Mouse (Mus musculus): Measurements from ENCODE around the gene Slc25a1. TPM values are rescaled to one million over a fixed set of nuclear protein-coding genes. Genes with fewer than 3 reads are reported as not detected.
A peak's percentile ranks its signal among the peaks of the same experiment; 100 is the strongest.
"Not testable (repeated sequence)": the region's sequence is repeated elsewhere in the genome, so short reads cannot be mapped to it uniquely, and the experiment has no call there.

The Slc25a1 gene
- 10 to 100 TPM; 78.3 to 87.2 TPM for total RNA-seq (2021)
- long read RNA-seq, transcript Slc25a1-201 (9 exons, 1,666 nt) = major isoform, 74 of 110 reads
- long read RNA-seq, partial matches to known transcripts = 20 of 110 reads
- long read RNA-seq, other reads (novel, unspliced or antisense) = 16 of 110 reads

DNA sequence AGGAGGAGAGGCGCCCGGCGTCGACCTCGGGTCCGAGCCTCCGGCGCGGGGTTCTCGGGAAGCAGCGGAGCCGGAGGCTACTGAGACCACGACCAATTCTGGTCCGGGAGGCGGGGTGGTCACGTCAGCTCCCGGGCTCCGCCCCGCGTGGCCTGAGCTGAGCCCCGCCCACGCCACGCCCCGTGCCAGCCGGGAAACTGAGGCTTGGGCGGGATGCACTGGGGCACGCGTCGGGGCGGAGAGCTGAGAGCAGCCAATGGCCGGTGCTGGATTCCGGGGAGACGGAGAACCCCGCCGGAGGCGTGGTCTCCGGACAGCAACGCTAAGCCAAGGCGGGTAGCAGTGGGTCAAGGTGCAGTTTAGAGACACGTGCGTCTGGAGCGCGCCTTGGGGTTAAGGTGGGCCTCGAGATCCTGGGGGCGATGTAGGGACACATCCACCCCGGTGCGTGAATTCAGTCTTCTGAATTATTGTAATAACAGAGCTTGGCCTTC lies at the start of gene Slc25a1:
Slc25a1 (minus strand) TSS at position 133 of the 494 bp plus-strand sequence.
- DNase-seq (ENCODE audit: low spot score in 2 of 2) = peak; percentile 75 to 86

DNA sequence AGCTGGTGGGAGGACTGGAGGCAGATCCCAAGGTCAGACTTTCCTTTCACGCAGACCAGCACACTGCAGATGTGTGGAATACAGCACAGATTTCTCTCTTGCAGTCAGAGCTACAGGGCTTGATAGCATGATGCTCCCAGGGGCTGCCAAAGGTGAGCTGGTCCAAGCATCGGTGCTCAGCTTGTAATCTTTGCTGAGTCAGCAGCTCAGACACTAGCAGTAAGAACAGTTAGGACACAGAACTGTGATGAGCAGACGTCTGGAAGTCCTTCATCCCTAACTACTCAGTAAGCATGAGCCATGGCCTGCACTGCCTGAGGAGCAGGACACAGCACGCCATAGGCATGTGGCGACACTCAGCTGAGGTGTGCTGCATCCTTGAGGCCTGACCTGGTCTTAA lies 43.8 kb upstream of the Slc25a1 start:
- DNase-seq (ENCODE audit: low spot score in 2 of 2) = no peak

DNA sequence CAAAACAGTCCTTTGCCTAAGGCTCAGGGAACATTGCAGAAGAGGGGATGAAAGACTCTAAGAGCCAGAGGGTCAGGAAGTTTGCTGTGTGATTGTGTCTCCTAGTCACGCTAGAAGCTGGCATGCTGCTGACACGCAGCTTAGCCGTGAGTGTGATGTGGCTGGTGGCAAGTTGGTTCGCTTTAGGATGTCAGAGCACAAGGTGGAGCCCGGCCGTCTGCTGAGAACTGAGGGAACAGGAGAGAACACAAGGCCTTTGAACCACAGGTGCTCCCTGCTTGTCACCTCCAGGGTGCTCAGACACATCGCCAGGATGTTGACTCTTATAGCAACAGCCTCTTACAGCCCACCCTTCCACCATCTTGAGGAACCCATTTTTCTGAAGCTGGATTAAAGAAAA lies 34.1 kb upstream of the Slc25a1 start:
- no peak for DNase-seq (ENCODE audit: low spot score in 2 of 2)

DNA sequence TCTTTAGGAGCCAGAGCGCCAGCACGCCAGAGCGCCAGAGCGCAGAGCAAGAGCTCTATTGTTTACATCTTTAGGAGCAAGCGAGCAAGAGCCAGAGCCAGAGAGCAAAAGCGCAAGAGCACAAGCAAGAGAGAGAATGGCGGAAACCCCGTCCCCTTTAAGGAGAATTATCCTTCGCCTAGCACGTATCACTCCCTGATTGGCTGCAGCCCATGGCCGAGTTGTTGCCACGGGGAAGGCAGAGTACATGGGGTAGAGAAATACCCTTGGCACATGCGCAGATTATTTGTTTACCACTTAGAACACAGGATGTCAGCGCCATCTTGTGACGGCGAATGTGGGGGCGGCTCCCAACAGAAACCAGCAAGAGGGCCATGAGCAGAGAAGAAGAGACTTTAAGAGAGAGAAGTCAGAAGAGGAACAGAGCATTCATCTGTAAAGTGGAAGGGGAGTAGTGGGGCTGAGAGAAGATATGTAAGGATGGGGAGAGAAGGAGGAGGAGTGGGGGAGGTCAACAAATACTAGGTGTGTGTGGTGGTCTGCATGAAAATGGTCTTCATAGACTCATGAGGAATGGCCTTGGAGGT lies 28.1 kb upstream of the Slc25a1 start:
- DNase-seq (ENCODE audit: low spot score in 2 of 2) = not testable (repeated sequence)

DNA sequence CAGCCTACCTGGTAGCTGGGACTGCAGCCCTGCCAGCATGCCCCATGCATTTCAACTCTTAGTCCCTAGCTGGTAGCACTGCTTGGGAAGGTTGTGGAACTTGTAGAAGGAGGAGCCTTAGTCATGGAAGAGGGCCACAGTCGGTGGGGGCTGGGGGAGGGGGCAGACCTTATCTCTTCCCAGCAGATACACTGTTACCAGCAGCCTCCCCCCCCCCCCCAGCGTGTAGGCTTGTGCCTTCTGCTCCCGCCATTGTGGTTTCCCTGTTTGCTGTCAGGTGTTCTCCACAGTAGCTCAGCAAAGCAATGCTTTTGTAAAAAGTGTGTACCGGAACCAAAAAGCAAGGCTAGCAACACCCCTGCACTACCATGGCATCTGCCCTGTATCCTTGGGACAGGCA lies 23.6 kb upstream of the Slc25a1 start:
- no peak for DNase-seq (ENCODE audit: low spot score in 2 of 2)

DNA sequence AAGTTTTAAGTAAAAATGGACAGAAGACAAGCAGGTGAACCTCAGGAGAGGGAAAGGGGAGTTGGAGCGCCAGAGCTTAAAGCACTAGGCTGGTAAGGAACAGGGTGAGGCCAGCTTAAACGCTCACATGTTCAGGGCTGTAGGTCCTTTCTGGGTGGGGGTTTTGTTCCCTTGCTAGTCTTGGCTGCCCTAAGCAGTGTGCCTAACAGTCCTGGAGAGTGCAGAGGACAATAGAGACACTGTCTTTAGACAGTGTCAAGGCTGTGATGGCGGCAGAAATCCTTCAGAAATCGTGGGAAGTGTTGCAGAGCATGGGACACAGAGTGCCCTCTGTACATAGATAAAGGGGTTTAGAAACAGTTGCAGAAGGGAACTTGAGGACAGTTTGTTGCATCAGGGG lies 22.0 kb upstream of the Slc25a1 start:
- no peak for DNase-seq (ENCODE audit: low spot score in 2 of 2)

DNA sequence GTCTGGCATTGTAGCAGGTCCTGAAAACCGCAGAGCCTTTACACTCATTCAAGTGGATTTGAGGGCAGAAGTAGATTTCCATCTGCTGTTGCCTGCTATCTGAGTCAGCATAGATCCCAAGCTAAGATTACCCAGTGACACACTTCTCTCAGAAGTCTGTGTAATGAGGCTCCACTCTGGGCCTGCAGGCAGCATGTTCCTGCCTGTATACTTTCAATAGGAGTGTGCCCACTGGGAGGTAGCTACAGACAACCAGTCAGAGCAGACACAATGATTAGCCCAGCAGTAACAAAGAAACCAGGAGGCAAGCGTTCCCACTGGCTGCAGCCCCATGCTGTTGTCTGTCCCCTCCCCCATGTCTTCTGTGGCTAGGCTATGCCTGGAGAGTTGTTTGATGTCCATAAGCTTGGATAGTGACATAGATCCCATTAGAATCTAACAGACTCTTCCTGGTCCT lies 21.4 kb upstream of the Slc25a1 start:
- DNase-seq (ENCODE audit: low spot score in 2 of 2) = no peak

DNA sequence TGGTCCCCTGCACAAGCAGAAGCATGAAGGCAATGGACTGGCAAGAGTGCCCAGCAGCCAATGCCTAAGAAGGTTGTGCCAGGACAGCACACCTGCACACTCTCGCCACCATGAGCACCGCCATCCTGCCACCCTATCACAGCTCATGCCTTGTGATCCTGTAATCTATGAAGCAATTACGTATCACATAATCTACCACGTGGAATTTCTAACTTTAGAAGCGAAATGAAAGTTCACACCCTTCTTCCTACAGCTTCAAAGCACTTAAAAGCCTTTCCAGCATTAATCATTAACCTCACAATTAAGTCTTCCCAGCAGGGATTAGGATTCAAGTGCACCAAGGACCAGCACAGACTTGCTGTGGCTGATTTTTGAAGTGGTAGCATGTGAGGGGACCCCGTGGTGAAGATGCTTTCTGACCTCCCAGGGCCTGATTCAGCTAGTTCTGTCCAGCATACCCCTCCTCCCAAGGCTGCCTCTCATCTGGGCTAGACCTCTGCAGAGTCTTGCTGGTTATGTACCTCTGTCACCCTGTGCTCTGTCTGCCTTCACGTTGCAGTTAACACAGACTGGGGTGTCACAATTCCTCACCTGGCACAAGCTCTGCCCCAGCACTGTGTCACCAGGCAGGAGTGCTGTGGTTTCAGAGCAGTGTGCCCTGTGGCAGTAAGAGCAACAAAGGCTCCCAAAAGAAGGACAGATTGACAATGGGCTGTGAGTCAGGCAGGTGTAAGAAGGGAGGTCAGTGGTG lies 17.2 kb upstream of the Slc25a1 start:
- no peak for DNase-seq (ENCODE audit: low spot score in 2 of 2)

DNA sequence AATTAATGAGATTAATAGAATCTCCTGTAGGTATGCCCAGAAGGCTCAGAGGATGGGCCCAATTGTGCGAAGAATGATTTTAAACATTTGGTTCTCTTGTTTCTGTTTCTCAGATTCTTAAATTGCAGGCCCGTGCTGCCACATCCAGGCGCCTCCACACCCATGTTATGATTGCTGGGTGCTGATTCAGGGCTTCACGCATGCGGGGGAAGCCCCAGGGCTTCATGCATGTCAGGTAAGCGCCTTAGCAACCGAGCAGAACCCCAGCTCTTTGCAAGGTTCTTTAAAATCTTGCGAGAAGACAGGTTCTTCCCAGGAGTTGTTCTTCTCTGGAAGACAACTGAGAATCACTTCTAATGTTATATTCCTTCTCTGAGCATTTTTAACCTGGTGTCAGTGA lies 15.4 kb upstream of the Slc25a1 start:
- no peak for DNase-seq (ENCODE audit: low spot score in 2 of 2)

DNA sequence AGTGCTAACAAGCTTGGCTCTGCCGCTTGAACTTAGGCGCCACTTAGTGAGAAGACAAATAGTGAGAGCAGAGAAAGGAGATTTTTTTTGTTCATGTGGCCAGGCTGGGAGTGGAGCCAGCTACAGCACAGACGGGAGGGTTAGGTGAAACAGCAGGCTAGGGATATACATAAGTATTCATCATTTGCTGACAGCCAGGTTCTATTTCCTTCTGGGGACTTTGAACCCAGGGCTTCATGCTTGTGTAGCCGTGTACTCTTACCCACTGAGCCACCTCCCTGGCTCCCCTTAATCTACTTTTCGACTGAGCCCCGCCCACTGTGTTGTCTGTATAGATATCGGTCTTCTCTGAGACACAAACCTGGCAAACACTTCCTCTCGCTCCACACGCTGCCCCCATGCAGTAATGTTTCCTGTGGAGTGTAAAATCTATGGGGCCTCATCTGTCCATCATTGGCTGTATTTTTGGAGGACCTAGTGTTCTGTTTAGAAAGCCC lies 11.3 kb upstream of the Slc25a1 start:
- no peak for DNase-seq (ENCODE audit: low spot score in 2 of 2)

DNA sequence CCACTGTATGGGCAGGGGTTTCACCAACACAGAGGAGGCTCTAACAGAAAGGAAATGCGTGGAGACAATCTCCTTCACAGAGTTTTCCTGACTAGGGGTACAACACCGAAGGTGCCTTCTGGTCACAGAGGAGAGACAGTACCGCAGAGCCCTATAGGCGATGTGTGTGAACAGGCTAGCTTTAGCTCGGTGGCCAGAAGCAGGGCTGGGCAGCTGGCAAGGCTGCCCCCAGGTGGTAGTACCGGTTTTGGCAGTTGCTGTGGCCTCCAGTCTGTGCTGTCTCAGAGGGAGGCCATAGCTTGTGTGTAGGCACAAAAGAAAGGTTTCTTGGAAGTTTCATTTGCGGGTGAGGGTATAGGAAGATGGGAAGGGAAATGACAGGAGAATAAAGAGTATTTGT lies 10.8 kb upstream of the Slc25a1 start:
- peak in 1 of 2 experiments; percentile 43 for DNase-seq (ENCODE audit: low spot score in 2 of 2)

DNA sequence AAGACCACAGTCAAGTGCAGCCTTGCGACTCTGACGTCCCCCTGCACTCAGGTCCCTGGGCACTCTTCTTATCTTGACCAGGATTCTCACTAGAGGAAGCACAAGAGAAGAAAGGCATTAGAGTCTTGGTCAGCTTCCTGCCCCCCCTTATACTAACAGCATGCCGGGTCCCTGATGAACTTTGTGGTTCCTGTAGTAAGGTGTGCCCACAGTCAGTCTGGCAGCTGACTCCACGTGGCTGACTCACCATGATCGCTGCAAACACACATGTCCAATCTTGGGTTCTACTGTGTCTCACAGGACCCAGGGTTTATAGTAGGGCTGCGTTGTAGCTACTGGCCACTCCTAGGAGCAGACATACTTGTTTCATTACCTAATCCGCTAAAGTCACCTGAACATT lies 10.2 kb upstream of the Slc25a1 start:
- no peak for DNase-seq (ENCODE audit: low spot score in 2 of 2)

DNA sequence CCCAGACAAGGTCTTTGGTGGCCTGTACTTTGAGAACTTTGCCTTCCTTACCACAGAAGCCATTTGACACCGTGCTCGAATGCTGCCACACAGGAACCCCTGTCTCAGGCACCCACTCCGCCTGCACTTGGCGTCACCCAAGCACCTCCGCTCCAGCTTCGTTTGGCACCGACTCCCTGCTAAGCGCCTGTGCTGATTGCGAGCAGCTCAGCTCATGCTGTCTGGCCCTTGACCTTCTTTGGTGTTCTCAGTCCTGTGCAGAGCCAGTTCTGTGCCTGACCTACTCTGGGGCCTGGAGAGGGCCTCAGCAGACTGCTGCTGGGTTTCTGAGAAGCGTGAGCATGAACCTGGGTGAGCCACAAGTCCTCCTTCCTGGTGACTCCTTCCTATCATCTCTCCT lies 8.8 kb upstream of the Slc25a1 start:
- DNase-seq (ENCODE audit: low spot score in 2 of 2) = no peak

DNA sequence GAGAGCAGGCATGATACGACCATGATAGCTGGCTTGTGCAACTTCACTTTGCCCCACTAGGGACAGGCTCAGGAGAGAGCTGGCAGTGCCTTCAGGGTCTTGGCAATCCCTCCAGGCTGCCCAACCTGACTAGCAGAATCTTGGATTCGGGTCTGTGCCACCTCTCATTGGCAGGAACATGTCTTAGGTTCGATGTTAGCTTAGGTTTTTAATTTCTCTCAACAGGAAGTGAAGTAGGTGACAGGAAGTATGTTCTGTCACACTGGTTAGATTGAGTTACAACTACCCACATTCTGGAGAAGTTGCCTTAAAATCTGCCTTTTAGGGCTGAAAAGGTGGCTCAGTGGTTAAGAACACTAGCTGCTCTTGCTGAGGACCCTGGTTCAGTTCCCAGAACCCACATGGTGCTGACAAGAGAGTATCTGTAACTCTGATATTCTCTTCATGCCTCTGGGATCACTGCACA lies 6.5 kb upstream of the Slc25a1 start:
- no peak for DNase-seq (ENCODE audit: low spot score in 2 of 2)

DNA sequence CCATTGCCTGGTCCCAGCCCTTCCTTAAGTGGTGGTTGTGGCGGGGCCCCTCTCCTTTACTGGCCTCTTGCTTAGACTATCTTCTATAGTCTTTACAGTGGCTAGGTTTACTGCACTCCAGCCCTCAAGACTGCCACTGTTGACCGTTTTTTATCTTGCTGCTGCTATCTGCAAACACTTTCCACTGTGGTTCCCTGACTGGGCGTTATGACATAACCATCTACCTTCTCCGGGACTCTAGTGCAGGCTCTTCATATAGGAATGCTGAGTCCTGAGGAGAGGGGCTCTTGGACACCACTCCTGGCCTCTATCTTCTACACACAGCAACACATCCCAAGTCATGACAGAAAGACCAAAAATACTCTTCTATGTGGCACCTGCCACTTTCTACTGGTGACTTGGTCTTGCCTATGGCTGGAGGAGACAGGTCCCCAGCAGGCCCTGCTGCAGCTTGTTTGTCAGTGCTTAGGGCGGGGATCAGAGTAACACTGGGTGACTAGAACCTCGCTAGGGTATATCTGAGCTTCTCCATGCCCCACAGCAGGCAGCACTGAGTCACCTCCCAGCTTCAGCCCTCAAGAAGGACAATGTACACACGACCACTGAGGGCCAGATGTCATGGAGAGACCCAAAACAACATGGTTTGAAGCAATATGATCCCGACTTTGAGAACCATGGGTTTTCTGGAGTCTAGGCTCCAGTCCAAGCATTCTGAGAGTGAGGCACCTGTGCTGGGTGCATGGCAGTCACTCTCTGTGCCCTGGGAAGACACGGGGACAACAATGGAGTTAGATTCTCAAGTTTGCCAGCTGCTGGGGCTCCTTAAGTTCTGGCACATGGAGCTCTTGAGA lies 5.8 kb upstream of the Slc25a1 start:
- DNase-seq (ENCODE audit: low spot score in 2 of 2) = no peak

DNA sequence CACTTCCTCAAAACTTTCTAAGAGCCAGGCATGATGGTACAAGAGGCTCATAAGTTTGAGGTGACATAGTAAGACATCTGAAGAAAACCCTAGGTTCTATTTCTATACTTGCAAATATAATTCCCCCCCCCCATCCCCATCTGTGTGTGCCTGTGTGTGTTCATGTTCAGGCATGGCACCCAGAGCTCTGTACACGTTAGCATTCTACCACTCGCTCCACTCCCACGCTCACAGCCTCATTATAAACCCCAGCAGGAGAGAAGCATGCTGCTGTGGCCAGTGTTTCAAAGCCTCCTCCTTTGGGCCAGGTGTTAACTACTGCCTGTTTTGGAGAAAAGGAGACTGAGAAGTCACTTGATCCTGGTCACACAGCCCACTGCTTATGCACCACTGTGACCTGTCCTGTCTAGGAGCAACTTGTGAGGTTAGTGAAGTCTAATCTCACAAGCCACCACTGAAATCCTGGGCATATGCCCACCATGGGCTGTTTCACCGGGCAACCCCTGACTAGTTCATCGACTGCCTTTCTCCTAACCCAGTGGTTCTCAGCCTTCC lies 4.0 kb upstream of the Slc25a1 start:
- DNase-seq (ENCODE audit: low spot score in 2 of 2) = no peak

DNA sequence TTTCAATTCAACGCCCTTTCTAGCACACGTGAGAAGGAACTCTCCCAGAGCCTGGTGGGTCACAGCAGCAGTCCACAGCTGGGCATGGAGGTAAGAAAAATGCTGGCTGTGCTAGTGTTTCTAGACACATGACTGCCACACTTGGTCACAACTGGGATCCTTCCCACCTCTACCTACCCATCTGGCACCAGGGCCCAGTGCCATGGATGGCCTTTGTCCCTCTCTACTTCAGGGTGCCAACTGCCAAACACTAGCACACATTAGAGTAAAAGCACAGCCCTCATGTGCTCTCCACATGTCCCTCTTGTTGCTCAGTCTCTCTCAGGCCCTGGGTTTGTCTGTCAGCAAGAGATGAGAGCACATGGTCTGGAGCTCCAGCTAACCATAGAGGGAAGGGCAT lies 1.6 kb upstream of the Slc25a1 start:
- DNase-seq (ENCODE audit: low spot score in 2 of 2) = no peak

DNA sequence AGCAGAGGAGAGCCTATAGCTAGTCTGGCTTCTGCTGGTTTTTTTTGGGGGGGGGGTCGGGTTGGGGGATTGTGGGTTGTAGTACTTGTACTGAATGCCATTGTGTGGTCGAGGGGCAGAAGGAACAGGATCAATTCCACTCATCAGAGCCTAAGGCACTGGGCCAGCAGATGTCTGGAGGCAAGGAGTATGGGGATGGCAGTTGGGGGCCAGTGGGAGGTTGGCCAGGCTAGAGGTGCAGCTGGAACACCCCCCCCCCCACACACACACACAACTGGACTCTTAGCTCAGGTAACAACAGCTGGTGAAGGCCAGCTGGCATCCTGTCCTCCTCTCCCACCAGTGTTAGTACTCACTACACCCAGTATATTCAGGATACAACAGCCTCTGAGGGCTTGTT lies 1.2 kb upstream of the Slc25a1 start:
- DNase-seq (ENCODE audit: low spot score in 2 of 2) = no peak

DNA sequence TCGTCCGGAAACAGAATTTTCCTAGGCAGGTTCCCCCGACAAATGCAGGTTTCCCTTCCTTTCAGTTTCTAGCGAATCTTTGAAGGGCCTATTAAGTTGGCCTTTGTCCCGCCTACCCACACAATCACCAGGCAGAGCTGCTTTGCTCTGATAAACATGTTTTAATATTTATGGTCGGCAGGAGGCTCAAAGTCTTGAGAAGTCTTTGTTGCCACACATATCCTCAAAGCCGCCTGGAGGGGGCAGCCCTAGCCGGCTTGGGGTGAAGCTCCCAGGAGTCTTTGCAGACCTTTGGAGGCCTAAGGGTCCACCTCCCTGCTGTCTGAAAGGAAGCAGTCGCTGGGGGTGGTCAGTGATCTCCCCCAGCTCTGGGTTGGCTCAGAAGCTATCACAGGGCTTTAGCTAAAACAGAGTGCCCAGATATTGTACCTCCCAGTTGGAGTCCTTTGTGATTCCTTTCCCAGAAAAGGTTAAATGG lies 647 bp upstream of the Slc25a1 start:
- DNase-seq (ENCODE audit: low spot score in 2 of 2) = peak; percentile 58 to 71

DNA sequence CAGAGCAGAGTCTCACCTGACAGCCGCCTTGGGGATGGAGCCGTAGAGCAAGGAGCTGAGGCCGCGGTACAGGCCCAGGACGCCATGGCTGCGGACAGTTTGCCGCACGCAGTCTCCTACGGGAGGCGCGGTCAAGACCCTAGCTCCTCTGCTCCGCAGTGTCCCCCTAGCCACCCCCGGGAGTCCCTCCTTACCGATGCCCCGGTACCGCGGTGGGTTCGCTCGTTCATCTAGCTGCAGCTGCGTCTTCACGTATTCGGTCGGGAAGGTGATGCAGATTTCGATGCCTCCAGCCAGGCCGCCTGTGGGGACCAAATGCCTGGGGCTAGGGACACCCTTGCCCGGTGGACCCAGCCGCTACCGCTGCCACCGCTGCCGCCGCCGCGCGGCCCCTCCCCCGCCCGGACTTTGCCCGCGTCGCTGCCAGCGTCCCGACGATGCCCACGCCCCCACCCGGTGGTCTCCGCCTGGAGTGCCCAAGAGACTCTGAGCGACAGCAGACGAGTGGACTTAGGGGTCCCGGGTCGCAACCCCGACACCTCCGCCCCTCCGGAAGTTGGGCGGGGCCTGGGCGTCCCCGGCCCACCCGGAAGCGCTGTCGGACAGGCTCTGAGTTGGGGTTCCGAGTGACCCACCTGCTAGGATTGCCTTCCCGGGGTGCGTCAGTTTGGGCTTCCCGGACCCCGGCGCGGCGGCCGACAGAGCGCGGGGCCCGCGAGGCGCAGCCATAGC lies 502 bp downstream of the Slc25a1 start:
- DNase-seq (ENCODE audit: low spot score in 2 of 2) = peak in 1 of 2 experiments; percentile 50
